Mouse (Mus musculus): Measurements from ENCODE around the gene Cntn4.

DNA sequence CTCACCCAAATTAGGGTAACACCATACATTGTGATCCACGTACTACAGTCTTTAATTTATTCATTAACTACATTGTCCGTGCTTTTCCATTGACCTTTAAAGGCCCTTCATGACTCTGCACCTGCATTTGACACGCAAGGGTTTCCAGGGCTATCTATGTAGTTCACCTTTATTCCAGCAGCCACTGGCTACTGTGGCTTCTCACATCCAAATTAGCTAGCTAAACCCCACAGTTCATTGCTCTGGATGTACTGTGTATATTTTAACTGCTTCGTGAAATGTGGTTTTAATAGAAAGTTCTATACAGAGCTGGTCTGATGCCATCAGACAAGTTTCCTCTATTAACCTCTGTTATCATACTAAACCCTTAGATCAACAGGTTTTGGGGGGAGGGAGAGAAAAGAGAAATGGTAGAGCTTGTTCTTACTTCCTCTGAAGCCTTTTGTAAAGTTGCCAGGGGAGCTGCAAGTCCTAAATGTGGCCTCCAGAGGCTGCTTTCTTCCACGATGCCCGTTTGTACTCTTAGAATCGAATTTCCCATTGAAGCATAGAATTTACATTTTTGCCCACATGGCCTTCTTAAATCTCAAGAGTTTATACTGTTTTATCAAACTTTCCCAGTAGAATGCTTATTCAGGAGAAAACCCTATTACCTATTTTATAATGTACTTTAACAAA lies 1066.2 kb downstream of the Cntn4 start:
- TF ChIP-seq CTCF (IDR thresholded peaks at IDR 0.05; ENCODE audit: low read depth) (no peak), EP300 (IDR thresholded peaks at IDR 0.05; ENCODE audit: low read depth) (no peak)

All from liver, embryonic 14.5 days (tissue).